Mouse (Mus musculus) ovary, adult 2 months (tissue): ENCODE measurements around the gene Pax1. TPM values are rescaled to one million over a fixed set of nuclear protein-coding genes. Genes with fewer than 3 reads are reported as not detected.

Source experiments
- polyA plus RNA-seq: library from polyadenylated mRNA; depleted of rRNA; stranded (reverse); fragments of >200 nt; gene quantifications from 2 replicates; pipeline ENCODE4 v1.2.3, GENCODE M21; 2012; rRNA removed

The Pax1 gene
- 0.33 TPM in 2 replicates for polyA plus RNA-seq

DNA sequence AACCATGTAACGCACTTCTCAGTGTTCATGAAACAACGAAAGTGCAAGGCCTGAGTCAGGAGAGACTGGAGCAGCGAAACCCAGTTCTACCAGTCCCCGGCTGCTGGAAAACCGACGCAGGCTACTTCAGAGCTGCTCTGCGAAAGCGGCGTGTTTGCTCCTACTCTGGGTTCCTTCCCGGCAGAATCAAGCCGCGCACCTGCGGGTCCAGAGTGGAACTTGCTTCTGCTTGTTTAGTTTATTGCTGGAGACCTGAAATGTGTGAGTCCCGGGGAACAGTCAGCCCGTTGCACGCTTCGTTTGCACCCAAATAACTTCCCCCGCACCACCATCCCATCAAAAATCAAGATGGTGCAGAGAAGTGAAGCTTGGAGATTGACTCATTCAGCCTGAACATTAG lies at the start of gene Pax1:
Pax1 (plus strand) TSS at position 345 of the 400 bp plus-strand sequence.

Other genes starting within 250 kb of the Pax1 start
- gene Nkx2-2, start 167.7 kb upstream of the Pax1 start, polyA plus RNA-seq: not detected in 2 replicates